Mouse (Mus musculus) layer of hippocampus, adult 9-11 months (tissue): Measurements from ENCODE around the gene Ulk1.

Experiments
- DNase-seq: peaks from one replicate; pipeline ENCODE4 v3.0.0; 2022

Ulk1 gene

GRCm38 (mm10) chr5:110763890-110764289 is 46.0 kb downstream of the Ulk1 start:
- no peak for DNase-seq

GRCm38 (mm10) chr5:110745021-110745420 is 64.9 kb downstream of the Ulk1 start:
- DNase-seq: no peak

GRCm38 (mm10) chr5:110739496-110740275 is 70.2 kb downstream of the Ulk1 start:
- DNase-seq: no peak

- DNase-seq: no peak
Measured at GRCm38 (mm10) chr5:110735606-110736005, 74.3 kb downstream of the Ulk1 start.
